ENCODE assay signal across 10 mouse cellular contexts in the genomic region with DNA sequence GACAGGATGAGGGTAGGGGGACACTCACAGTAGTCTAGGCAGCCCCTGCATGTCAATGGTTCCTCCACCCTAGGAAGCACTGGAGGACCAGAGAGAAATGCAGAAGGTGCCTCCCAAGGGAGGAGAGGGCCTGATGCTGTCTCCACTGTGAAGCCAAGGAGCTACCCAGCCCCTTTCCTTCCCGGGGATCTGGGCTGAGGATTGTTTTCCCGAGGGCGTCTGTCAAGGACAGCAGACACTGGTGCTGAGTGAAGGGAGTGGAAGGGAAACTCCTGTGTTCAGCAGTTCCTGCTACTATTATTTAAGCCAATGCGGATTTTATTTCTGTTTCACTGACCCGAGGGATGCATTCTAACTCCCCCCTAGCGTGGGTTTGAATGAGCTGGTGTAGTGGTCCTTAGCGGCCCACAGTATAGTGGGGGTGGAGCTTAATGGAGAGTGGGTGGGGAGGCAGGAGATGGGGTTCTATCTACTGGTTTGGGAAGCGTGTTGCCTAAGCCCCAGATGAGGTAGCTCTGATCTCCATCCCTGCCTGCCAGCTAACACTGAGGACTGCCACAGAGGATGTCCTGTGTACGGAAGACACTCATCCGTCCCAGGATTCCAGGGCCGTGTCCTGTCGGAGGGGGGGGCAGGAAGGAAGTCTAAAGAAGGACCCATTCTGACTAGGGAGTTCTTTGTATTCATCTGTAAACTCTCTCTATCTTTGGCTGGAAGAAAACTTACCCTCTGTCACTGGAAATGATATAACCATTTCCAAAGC. TPM values are rescaled to one million over a fixed set of nuclear protein-coding genes. Genes with fewer than 3 reads are reported as not detected.
DNase-seq lines count a peak whose midpoint lies in the region; ATAC-seq and TF ChIP-seq lines count a peak whose summit lies in the region.
"Had no signal": no experiment of that assay in that cellular context is flagged by ENCODE, and none has a peak within 500 bp of the region (broad histone marks: within the 10 kb centered on the region; RNA-seq: fewer than 3 reads in every experiment).

No protein-coding gene starts in this region.

- H3K36me3 ChIP-seq in spleen, adult 2 months (ENCODE audit: control insufficient read depth, insufficient read depth, low read length) = no peaks in the 10 kb centered on the region
- H3K36me3 ChIP-seq in stomach, postnatal 0 days (ENCODE audit: control insufficient read depth, insufficient read depth, low read length) = no peaks in the 10 kb centered on the region
- H3K36me3 ChIP-seq: G1E had no signal

- no peaks in the 10 kb centered on the region for H3K9me3 ChIP-seq in stomach, postnatal 0 days (ENCODE audit: control insufficient read depth, low read length)

- no peak overlapping the region for H3K4me2 ChIP-seq in stomach, postnatal 0 days (replicated peaks; ENCODE audit: low read depth)

- H3K4me3 ChIP-seq in spleen, adult 2 months (ENCODE audit: extremely low read depth, insufficient read depth, insufficient read length) = no peak overlapping the region
- no peak overlapping the region for H3K4me3 ChIP-seq in stomach, postnatal 0 days (ENCODE audit: low read depth, low read length)

- DNase-seq in spleen, adult 2 months (ENCODE audit: low read depth in 1 of 2, low spot score in 2 of 2) = no peak
- no peak for DNase-seq in spleen, postnatal 36 days (ENCODE audit: low spot score in 2 of 2)
- peak; percentile 42 for DNase-seq in kidney, adult 18-20 months
- peak; percentile 45 to 69 for DNase-seq in lung, adult 18-20 months
- no peak for DNase-seq in stomach, postnatal 0 days (ENCODE audit: low spot score)
- DNase-seq in natural killer cell, adult 2 months (ENCODE audit: low spot score in 2 of 2) = no peak
- DNase-seq in thymus, postnatal 36 days = no peak

- H3K4me1 ChIP-seq in spleen, adult 2 months (ENCODE audit: control insufficient read depth, insufficient read depth, insufficient read length) = peaks cover 52% of the 10 kb centered on the region
- no peaks in the 10 kb centered on the region for H3K4me1 ChIP-seq in stomach, postnatal 0 days (replicated peaks; ENCODE audit: control insufficient read depth, insufficient read depth)

- H3K27ac ChIP-seq in spleen, adult 2 months (ENCODE audit: insufficient read depth, low read length) = peak overlapping the region; percentile 15; the same call in 1 of the 2 replicates
- H3K27ac ChIP-seq in stomach, postnatal 0 days (replicated peaks) = peak overlapping the region; percentile 8; the same call in 1 of the 2 replicates

- no peak for TF ChIP-seq POLR2A in spleen, adult 2 months (IDR thresholded peaks at IDR 0.05; ENCODE audit: low read depth, low read length)

- no peak overlapping the region for H3K9ac ChIP-seq in stomach, postnatal 0 days (ENCODE audit: low read length)

- 74% methylated on average over 12 of the region's 12 CpGs for WGBS in spleen, adult 2 months
- 51% methylated on average over 12 of the region's 12 CpGs for WGBS in stomach, postnatal 0 days

- no peak for ATAC-seq in stomach, postnatal 0 days (ENCODE audit: low FRiP score, low TSS enrichment)
- ATAC-seq in CD4-positive, CD25-positive, alpha-beta regulatory T cell, adult 4 months = no peak

- no peak for TF ChIP-seq EP300 in stomach, postnatal 0 days (optimal IDR thresholded peaks at IDR 0.05)

- no peak for TF ChIP-seq CTCF in spleen, adult 2 months (IDR thresholded peaks at IDR 0.05; ENCODE audit: extremely low read depth, insufficient read depth, insufficient read length, insufficient replicate concordance)
- no peak for TF ChIP-seq CTCF in stomach, postnatal 0 days (IDR thresholded peaks at IDR 0.05; ENCODE audit: low read depth)

- no peaks in the 10 kb centered on the region for H3K27me3 ChIP-seq in spleen, adult 2 months (ENCODE audit: control insufficient read depth, insufficient read depth, low read length)
- H3K27me3 ChIP-seq in stomach, postnatal 0 days (ENCODE audit: control insufficient read depth, insufficient read depth, low read length) = no peaks in the 10 kb centered on the region

RNA-seq across cellular contexts. Expression of a gene that starts 21.8 kb away (rescaled TPM):
- polyA plus RNA-seq in spleen, adult 2 months (2012; rRNA removed) = 29.0 and 33.1 TPM in 2 replicates
- 11.1 and 13.2 TPM in 2 replicates for polyA plus RNA-seq in stomach, postnatal 0 days (2015; fragmentation: Nextera tagmentation; extraction: Ambion mirVana)
- 100 to 1,000 TPM; 169 to 178 TPM for polyA plus RNA-seq in CD4-positive, CD25-positive, alpha-beta regulatory T cell, adult 4 months (2017; shearing (Covaris generic))
- polyA plus RNA-seq: G1E had no signal

RNA-seq across cellular contexts. Expression of a gene that starts 50.2 kb away (rescaled TPM):
- not detected in 2 replicates for polyA plus RNA-seq in spleen, adult 2 months (2012; rRNA removed)
- polyA plus RNA-seq in stomach, postnatal 0 days (2015; fragmentation: Nextera tagmentation; extraction: Ambion mirVana) = 8.3 and 10.5 TPM in 2 replicates
- not detected for polyA plus RNA-seq in CD4-positive, CD25-positive, alpha-beta regulatory T cell, adult 4 months (2017; shearing (Covaris generic))
- polyA plus RNA-seq: cortical plate, adult 2 months; G1E had no signal

Comparison
In these comparisons a context has a peak if more than half of its experiments do, and no peak if none do; other contexts are left out.
1. DNase-seq: peak in kidney, adult 18-20 months (single experiment) and lung, adult 18-20 months (2 of 2); none in spleen, adult 2 months (0 of 2), spleen, postnatal 36 days (0 of 2), stomach, postnatal 0 days (single experiment), natural killer cell, adult 2 months (0 of 2) and thymus, postnatal 36 days (0 of 2).